11 mouse cellular contexts compared by ENCODE assay signal in the genomic region with DNA sequence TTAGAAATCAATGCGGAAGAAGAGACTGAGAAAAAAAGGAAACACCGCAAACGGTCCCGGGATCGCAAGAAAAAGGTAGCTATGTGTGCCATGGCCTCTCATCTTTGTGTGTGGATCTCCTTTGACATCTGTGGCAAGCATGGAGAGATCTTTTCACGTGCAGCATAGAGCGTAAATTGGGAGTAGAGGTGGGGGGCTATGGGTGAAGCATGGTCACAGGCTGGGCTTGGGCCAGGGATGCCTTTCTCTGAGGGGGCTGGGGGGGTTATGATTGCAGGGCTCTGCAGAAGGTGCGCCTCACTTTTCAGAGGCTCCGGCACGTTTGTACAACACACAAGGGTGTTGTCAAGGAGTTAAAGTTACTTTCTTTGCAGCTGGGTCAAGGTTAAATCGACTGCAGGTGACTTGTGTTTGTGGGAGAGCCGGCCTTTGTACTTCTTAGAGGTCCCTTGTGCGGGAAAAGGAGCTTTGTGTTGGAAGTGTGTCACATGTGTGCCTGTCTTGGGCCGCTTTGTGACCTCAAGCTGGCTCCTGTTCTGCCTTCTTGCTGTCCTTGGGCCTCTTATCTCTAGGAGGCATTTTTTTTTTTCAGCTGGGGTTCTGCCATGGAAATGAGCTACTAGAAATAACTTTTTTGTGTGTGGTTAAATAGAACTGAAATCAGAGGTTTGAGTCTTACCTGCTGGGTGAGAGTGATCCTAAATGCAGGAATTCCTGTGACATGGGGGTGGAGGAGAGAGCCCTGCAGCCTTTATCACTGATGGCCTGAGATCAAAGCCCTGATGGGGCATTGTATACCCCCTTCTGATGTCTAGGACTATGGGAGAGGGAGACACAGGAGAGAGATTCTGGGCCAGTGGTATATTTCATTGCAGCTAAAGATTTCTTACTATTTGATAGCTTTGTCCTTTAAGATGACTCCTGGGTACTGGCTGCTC.
DNase-seq lines count a peak whose midpoint lies in the region; ATAC-seq lines count a peak whose summit lies in the region.
"Had no signal": no experiment of that assay in that cellular context is flagged by ENCODE, and none has a peak within 500 bp of the region (broad histone marks: within the 10 kb centered on the region; RNA-seq: fewer than 3 reads in every experiment).

No protein-coding gene starts in this region.

- no peaks in the 10 kb centered on the region for H3K36me3 ChIP-seq in kidney, embryonic 15.5 days
- H3K36me3 ChIP-seq in hindbrain, embryonic 12.5 days = no peaks in the 10 kb centered on the region
- no peaks in the 10 kb centered on the region for H3K36me3 ChIP-seq in neural tube, embryonic 12.5 days

- no peak overlapping the region for H3K9ac ChIP-seq in kidney, embryonic 15.5 days
- H3K9ac ChIP-seq in hindbrain, embryonic 12.5 days = peak overlapping the region; percentile 55
- H3K9ac ChIP-seq in neural tube, embryonic 12.5 days = peak overlapping the region; percentile 64

- ATAC-seq in kidney, embryonic 15.5 days (replicated peaks; ENCODE audit: low FRiP score) = no peak
- 0 out of 2 replicates have a peak, but pooled peaks have one; percentile 4 for ATAC-seq in hindbrain, embryonic 12.5 days (ENCODE audit: low FRiP score)
- ATAC-seq in neural tube, embryonic 12.5 days (ENCODE audit: low FRiP score, low read depth) = peak; percentile 42; the same call in 1 of the 2 replicates

- 30% methylated on average over 14 of the region's 14 CpGs for WGBS in kidney, embryonic 15.5 days
- 24% methylated on average over 14 of the region's 14 CpGs for WGBS in hindbrain, embryonic 12.5 days
- 23% methylated on average over 14 of the region's 14 CpGs for WGBS in neural tube, embryonic 12.5 days

- no peaks in the 10 kb centered on the region for H3K27me3 ChIP-seq in kidney, embryonic 15.5 days
- no peaks in the 10 kb centered on the region for H3K27me3 ChIP-seq in hindbrain, embryonic 12.5 days
- no peaks in the 10 kb centered on the region for H3K27me3 ChIP-seq in neural tube, embryonic 12.5 days (replicated peaks)

- no peaks in the 10 kb centered on the region for H3K9me3 ChIP-seq in kidney, embryonic 15.5 days (replicated peaks)
- no peaks in the 10 kb centered on the region for H3K9me3 ChIP-seq in hindbrain, embryonic 12.5 days (replicated peaks)
- H3K9me3 ChIP-seq in neural tube, embryonic 12.5 days = no peaks in the 10 kb centered on the region

- 0 out of 2 replicates have a peak overlapping the region, but pooled peaks have one; percentile 27 for H3K27ac ChIP-seq in kidney, embryonic 15.5 days
- H3K27ac ChIP-seq in hindbrain, embryonic 12.5 days = peak overlapping the region; percentile 88
- H3K27ac ChIP-seq in neural tube, embryonic 12.5 days = peak overlapping the region; percentile 82; the same call in 1 of the 2 replicates

- H3K4me3 ChIP-seq in kidney, embryonic 15.5 days (replicated peaks) = peak overlapping the region; percentile 23; the same call in 1 of the 2 replicates
- peak overlapping the region; percentile 37 for H3K4me3 ChIP-seq in hindbrain, embryonic 12.5 days
- H3K4me3 ChIP-seq in neural tube, embryonic 12.5 days = peak overlapping the region; percentile 41

- no peak for DNase-seq in kidney, adult 8-10 months
- DNase-seq in embryo, embryonic 9.5 days (ENCODE audit: extremely low spot score) = peak; percentile 9
- DNase-seq in right cerebral cortex, adult 2 months (ENCODE audit: low spot score in 2 of 2) = no peak
- DNase-seq in layer of hippocampus, adult 9-11 months = no peak
- no peak for DNase-seq in retina, postnatal 1 day
- DNase-seq: gastrocnemius, postnatal 25 days; lung, postnatal 36 days; thymus, adult 18-20 months had no signal

- peak overlapping the region; percentile 55 for H3K4me2 ChIP-seq in kidney, embryonic 15.5 days
- peak overlapping the region; percentile 55 for H3K4me2 ChIP-seq in hindbrain, embryonic 12.5 days (replicated peaks)
- peak overlapping the region; percentile 62 for H3K4me2 ChIP-seq in neural tube, embryonic 12.5 days (replicated peaks)

- H3K4me1 ChIP-seq in kidney, embryonic 15.5 days = peaks cover 20% of the 10 kb centered on the region
- peaks cover 51% of the 10 kb centered on the region for H3K4me1 ChIP-seq in hindbrain, embryonic 12.5 days
- H3K4me1 ChIP-seq in neural tube, embryonic 12.5 days = peaks cover 27% of the 10 kb centered on the region

Comparison
In these comparisons a context has a peak if more than half of its experiments do, and no peak if none do; other contexts are left out.
1. H3K27ac ChIP-seq: peak in every context shown above with its lines; median percentile 88 in hindbrain, embryonic 12.5 days; 82 in neural tube, embryonic 12.5 days; 27 in kidney, embryonic 15.5 days.